Mouse (Mus musculus): ENCODE measurements around the gene Gas2l2.

Gene Gas2l2

GRCm38 (mm10) chr11:83397626-83398025, 31.6 kb downstream of the Gas2l2 start:
- DNase-seq (ENCODE audit: low read depth, low spot score) = no peak

GRCm38 (mm10) chr11:83394802-83395439, 34.3 kb downstream of the Gas2l2 start:
- no peak for DNase-seq (ENCODE audit: low read depth, low spot score)

- DNase-seq (ENCODE audit: low read depth, low spot score) = no peak
Measured at GRCm38 (mm10) chr11:83393062-83393461, 36.2 kb downstream of the Gas2l2 start.

GRCm38 (mm10) chr11:83383532-83383887, 45.7 kb downstream of the Gas2l2 start:
- DNase-seq (ENCODE audit: low read depth, low spot score) = no peak

- DNase-seq (ENCODE audit: low read depth, low spot score) = peak; percentile 25
Measured at GRCm38 (mm10) chr11:83382876-83383531, 46.3 kb downstream of the Gas2l2 start.

GRCm38 (mm10) chr11:83379745-83380341, 49.4 kb downstream of the Gas2l2 start:
- DNase-seq (ENCODE audit: low read depth, low spot score) = no peak
